Mouse (Mus musculus) liver, embryonic 14.5 days (tissue): ENCODE measurements around the gene Akr1d1.

Source experiments
- CTCF ChIP-seq: IDR thresholded peaks from 2 replicates; pipeline ENCODE4 v1.5.1; 2016; ENCODE audit warnings: antibody characterized with exemption, low read depth, control low read depth
- EP300 ChIP-seq: IDR thresholded peaks from 2 replicates; pipeline ENCODE4 v1.6.1; 2016; ENCODE audit warnings: antibody characterized with exemption, low read depth

GRCm38 (mm10) chr6:37532036-37532435, 2.1 kb downstream of the Akr1d1 start:
- TF ChIP-seq CTCF (no peak), EP300 (no peak)
